Mouse (Mus musculus): ENCODE measurements around the gene Kyat1. TPM values are rescaled to one million over a fixed set of nuclear protein-coding genes. Genes with fewer than 3 reads are reported as not detected.

Kyat1 gene
- polyA plus RNA-seq (2012; ENCODE audit: low replicate concordance): 2.2 and 14.6 TPM in 2 replicates

DNA sequence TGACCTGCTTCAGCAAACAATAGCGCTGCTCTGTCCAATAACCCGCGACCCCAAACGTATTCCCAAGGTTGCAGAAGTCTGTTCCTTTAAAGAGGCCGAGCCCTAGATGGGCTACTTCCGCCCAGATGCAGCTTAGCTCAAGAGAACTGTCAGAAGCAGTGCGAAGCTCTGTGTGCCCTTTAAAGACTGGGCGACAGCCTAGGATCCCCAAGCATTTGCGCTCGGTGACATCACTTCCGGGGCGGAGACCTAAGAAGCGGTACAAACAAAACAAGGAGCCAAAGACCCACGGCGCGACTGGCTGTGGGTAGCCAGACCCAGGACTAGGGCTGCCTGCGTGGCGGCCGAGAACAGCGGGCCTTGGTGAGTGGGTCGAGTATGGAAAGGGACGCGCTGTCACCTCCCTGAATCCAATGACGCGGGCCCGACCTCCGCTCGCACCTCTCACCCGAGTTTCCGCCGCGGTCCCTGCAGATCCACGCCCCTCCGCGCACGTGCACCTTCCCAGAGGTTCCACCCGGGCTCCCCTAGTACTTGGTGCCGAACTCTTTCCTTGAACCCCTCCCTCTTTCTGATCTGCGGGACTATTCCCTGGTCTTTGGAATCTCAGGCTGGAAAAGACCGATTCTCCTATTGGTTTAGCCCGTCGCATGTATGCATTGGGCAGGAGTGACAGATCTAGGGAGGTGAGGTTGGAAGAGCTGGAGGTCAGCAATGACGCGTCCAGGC, at the start of gene Kyat1:
Kyat1 (minus strand) TSS at position 219 of the 729 bp plus-strand sequence.

DNA sequence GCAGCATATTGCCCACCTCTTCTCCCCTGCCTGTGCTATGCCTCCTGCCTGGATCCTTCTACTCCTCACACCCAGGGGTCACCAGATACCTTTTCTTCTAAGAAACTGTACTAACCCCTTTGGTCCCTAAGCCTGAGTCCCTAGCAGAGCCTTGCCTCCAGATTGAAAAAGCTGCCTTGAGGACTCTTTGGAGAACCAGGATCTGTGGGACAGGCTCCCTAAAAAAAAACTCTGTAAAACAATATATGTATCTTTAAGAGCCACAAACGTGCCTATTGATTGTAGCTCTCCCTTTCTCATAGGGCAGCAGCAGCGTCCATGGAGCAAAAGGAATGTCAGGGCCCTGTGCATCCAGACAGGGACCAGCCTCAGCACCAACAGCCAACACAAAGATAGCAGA, 34.6 kb upstream of the Kyat1 start, which contains the start of gene Gm28035:
Gm28035 (plus strand) TSS at position 301 of the 400 bp plus-strand sequence.

DNA sequence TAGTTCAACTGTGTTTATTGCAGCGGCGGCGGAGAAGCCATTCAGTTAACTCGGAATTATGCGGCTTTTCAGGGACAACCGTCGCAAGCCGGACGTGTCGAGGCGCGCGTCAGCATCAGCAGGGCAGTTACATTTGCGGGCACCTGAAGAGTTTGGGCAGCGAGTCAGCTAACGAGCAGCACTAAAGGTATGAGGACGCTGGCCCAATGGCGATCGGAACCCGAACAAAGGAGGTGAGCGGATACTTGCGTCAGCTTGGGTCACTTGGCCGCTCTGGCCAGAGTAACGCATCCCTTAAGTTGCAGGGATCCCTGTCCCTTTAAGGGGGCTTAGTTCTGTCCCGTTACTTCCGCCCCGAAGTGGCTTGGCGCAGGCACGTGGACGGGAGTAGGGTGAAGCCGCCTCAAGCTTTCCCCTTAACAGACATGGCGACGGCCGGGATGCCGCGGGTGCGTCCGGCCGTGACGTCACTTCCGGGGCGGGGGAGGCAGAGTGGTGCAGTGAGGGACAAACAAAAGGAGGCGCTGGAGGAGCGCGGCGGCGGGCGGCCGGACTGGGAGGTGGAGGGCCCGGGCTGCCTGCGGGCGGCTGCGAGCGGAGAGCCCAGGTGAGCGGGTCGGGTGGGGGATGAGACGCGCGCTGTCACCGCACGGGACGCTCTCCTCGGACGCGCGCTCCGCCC, 31.7 kb upstream of the Kyat1 start, which contains the start of gene Lrrc8a:
Lrrc8a (plus strand) TSS at position 517 of the 682 bp plus-strand sequence.

DNA sequence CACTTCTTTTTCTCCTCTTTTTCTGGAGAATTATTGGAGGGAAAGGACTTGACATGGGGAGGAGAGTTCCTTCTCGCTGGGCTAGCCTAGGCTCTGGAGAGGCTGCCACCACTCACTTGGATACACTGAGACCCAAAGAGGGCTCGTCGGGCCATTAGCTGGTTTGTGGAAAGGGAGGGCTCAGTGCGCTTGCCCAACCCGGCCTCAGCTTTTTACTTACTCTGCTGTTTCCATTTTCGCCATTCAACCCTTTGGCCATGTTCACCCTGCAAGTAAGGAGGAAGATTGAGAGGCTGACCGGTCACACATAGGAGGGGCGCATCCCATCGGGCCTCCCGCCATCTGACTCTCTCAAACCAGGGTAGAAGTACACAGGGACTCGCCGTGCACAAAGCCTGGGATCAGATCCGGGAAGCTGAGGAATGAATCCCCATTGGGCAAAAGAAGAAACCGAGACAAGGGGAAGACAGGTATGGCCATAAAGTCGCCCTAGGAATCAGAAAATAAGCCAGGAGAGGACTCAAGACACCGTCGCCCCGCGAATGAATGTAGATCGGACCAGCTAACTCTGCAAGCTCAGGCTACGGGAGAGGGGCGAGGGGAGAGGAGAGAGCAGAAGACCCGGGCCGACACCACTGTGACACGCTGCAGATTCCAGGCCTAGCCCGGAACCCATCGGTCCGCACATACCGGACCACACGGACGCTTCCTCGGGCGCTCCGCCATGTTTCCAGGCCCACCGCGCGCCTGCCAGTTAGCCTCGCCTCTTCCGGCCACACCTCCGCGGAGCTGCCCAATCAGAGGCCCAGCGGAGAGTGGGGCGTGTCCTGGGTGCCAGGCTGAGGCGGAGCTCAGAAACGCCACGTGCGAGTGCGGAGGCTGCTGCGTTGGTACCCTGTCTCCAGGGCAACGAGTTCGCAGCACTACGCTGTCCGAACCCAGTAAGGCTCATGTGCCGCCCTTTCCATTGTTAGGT, 27.7 kb downstream of the Kyat1 start, which contains the start of gene Spout1:
Spout1 (minus strand) TSS at position 760 of the 976 bp plus-strand sequence.

DNA sequence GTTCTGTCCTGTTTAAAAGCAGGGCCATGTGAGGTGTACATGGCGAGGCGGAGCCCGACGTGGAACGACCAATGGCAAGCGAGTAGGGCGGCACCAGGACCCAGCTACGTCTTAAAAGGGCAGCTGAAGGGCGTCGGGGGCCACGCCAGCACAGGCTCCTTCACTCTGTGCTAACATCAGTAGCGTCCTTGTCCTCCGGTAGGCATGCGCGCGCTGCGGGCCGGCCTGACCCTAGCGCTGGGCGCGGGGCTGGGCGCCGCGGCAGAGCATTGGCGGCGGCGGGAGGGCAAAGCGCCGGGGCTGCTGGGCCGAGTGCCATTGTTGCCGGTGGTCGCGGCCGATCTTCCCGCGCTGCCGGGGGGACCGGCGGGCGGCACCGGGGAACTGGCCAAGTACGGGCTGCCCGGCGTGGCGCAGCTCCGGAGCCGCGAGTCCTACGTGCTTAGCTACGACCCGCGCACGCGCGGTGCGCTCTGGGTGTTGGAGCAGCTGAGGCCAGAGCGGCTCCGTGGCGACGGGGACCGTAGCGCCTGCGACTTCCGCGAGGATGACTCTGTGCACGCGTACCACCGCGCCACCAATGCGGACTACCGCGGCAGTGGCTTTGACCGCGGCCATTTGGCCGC, 34.2 kb downstream of the Kyat1 start, which contains the start of gene Endog:
Endog (plus strand) TSS at position 123 of the 626 bp plus-strand sequence.

Other genes with a start within 250 kb of the Kyat1 start
- 7.5 and 9.6 TPM in 2 replicates for gene Sptan1, start 240.3 kb downstream of the Kyat1 start, polyA plus RNA-seq (2012; ENCODE audit: low replicate concordance)
- gene Wdr34, start 157.0 kb downstream of the Kyat1 start, polyA plus RNA-seq (2012; ENCODE audit: low replicate concordance): 15.7 and 34.5 TPM in 2 replicates
- 296 and 346 TPM in 2 replicates for gene Set, start 148.5 kb downstream of the Kyat1 start, polyA plus RNA-seq (2012; ENCODE audit: low replicate concordance)
- gene Pkn3, start 128.2 kb downstream of the Kyat1 start, polyA plus RNA-seq (2012; ENCODE audit: low replicate concordance): 6.7 and 9.1 TPM in 2 replicates
- 14.6 and 43.7 TPM in 2 replicates for gene Zdhhc12, start 112.2 kb downstream of the Kyat1 start, polyA plus RNA-seq (2012; ENCODE audit: low replicate concordance)
- 7.1 and 21.2 TPM in 2 replicates for gene Zer1, start 81.3 kb downstream of the Kyat1 start, polyA plus RNA-seq (2012; ENCODE audit: low replicate concordance)
- gene Tbc1d13, start 72.1 kb downstream of the Kyat1 start, polyA plus RNA-seq (2012; ENCODE audit: low replicate concordance): 17.0 and 31.5 TPM in 2 replicates
- gene Endog, start 34.4 kb downstream of the Kyat1 start, polyA plus RNA-seq (2012; ENCODE audit: low replicate concordance): 23.2 and 24.5 TPM in 2 replicates
- 30.2 and 41.2 TPM in 2 replicates for gene Spout1, start 27.4 kb downstream of the Kyat1 start, polyA plus RNA-seq (2012; ENCODE audit: low replicate concordance)
- gene Lrrc8a, start 31.9 kb upstream of the Kyat1 start, polyA plus RNA-seq (2012; ENCODE audit: low replicate concordance): 6.1 and 9.8 TPM in 2 replicates
- gene Gm28035, start 34.7 kb upstream of the Kyat1 start, polyA plus RNA-seq (2012; ENCODE audit: low replicate concordance): 1.7 and 3.0 TPM in 2 replicates
- 3.2 and 7.0 TPM in 2 replicates for gene Phyhd1, start 60.4 kb upstream of the Kyat1 start, polyA plus RNA-seq (2012; ENCODE audit: low replicate concordance)
- gene Gm28038, start 75.2 kb upstream of the Kyat1 start, polyA plus RNA-seq (2012; ENCODE audit: low replicate concordance): not detected in 2 replicates
- 3.2 and 10.1 TPM in 2 replicates for gene Dolk, start 80.5 kb upstream of the Kyat1 start, polyA plus RNA-seq (2012; ENCODE audit: low replicate concordance)
- gene Nup188, start 80.5 kb upstream of the Kyat1 start, polyA plus RNA-seq (2012; ENCODE audit: low replicate concordance): 95.1 and 191 TPM in 2 replicates
- gene Sh3glb2, start 153.5 kb upstream of the Kyat1 start, polyA plus RNA-seq (2012; ENCODE audit: low replicate concordance): 47.2 and 50.4 TPM in 2 replicates
- 17.5 and 19.1 TPM in 2 replicates for gene Miga2, start 158.4 kb upstream of the Kyat1 start, polyA plus RNA-seq (2012; ENCODE audit: low replicate concordance)
- gene Dolpp1, start 186.4 kb upstream of the Kyat1 start, polyA plus RNA-seq (2012; ENCODE audit: low replicate concordance): 30.4 and 38.1 TPM in 2 replicates
- 92.1 and 105 TPM in 2 replicates for gene Crat, start 210.0 kb upstream of the Kyat1 start, polyA plus RNA-seq (2012; ENCODE audit: low replicate concordance)
- gene Ptpa, start 210.2 kb upstream of the Kyat1 start, polyA plus RNA-seq (2012; ENCODE audit: low replicate concordance): 631 and 1,491 TPM in 2 replicates

Measured in leukemia stem cell, adult 10-12 weeks (primary cell).